Mouse (Mus musculus) neural tube, embryonic 12.5 days (tissue): ENCODE measurements around the gene Ulk1. TPM values are rescaled to one million over a fixed set of nuclear protein-coding genes. Genes with fewer than 3 reads are reported as not detected.

ENCODE experiments used
- ATAC-seq: fragments of 200-750 bp; cut with Nextera tagmentation; 2 replicates; pipeline ENCODE4 v1.8.0; 2017; ENCODE audit warnings: low read depth, mild to moderate bottlenecking, moderate TSS enrichment, moderate library complexity; ENCODE audit not compliant: low FRiP score
- H3K27ac ChIP-seq: fragments of 300-500 bp; sonication (generic); 2 replicates; pipeline ENCODE4 v1.5.1; 2016
- H3K27me3 ChIP-seq: fragments of 300-500 bp; sonication (generic); replicated peaks from 2 replicates; pipeline ENCODE4 v1.6.1; 2016; ENCODE audit warnings: mild to moderate bottlenecking
- H3K36me3 ChIP-seq: fragments of 300-500 bp; sonication (generic); 2 replicates; pipeline ENCODE4 v1.6.1; 2016; ENCODE audit warnings: mild to moderate bottlenecking
- H3K4me1 ChIP-seq: fragments of 300-500 bp; sonication (generic); 2 replicates; pipeline ENCODE4 v1.6.1; 2016
- H3K4me2 ChIP-seq: fragments of 300-500 bp; sonication (generic); replicated peaks from 2 replicates; pipeline ENCODE4 v1.6.1; 2016; ENCODE audit warnings: mild to moderate bottlenecking
- H3K4me3 ChIP-seq: fragments of 300-500 bp; sonication (generic); 2 replicates; pipeline ENCODE4 v1.5.1; 2016
- H3K9ac ChIP-seq: fragments of 300-500 bp; sonication (generic); 2 replicates; pipeline ENCODE4 v1.6.1; 2016; ENCODE audit warnings: mild to moderate bottlenecking
- H3K9me3 ChIP-seq: fragments of 300-500 bp; sonication (generic); 2 replicates; pipeline ENCODE4 v1.6.1; 2016; ENCODE audit warnings: mild to moderate bottlenecking
- WGBS: fragments of 180-500 bp; shearing (Covaris S2); methylation state at CpG from one replicate; pipeline ENCODE4 v1.1.7; 2016; 5-methylcytosine and 5-hydroxymethylcytosine counted together
- polyA plus RNA-seq: library from polyadenylated mRNA; unstranded; fragments of >200 nt; fragmentation: Nextera tagmentation; extraction: Ambion mirVana; gene quantifications from 2 replicates; pipeline ENCODE4 v1.2.1, GENCODE M21; 2016

Ulk1 gene
- polyA plus RNA-seq, 1 experiment from 2014 or later = 37.2 TPM

GRCm38 (mm10) chr5:110827576-110827975, 17.7 kb upstream of the Ulk1 start:
- Histone ChIP-seq H3K4me2 (no peak overlapping the region), H3K27me3 (no peaks in the 10 kb centered on the region), H3K9me3 (no peaks in the 10 kb centered on the region), H3K27ac (no peak overlapping the region), H3K36me3 (no peaks in the 10 kb centered on the region), H3K4me3 (no peak overlapping the region), H3K4me1 (no peaks in the 10 kb centered on the region), H3K9ac (no peak overlapping the region)
- ATAC-seq = no peak
- 92% methylated on average over 5 of the region's 5 CpGs for WGBS

- no peaks in the 10 kb centered on the region for H3K9me3 ChIP-seq
- no peak overlapping the region for H3K27ac ChIP-seq
- H3K4me3 ChIP-seq = no peak overlapping the region
- no peaks in the 10 kb centered on the region for H3K27me3 ChIP-seq
- H3K9ac ChIP-seq = no peak overlapping the region
- no peaks in the 10 kb centered on the region for H3K4me1 ChIP-seq
- H3K36me3 ChIP-seq = no peaks in the 10 kb centered on the region
- no peak overlapping the region for H3K4me2 ChIP-seq
- ATAC-seq = no peak
- 85% methylated on average over 8 of the region's 8 CpGs for WGBS
Measured at GRCm38 (mm10) chr5:110826781-110827495, 17.0 kb upstream of the Ulk1 start.

- Histone ChIP-seq H3K4me3 (no peak overlapping the region), H3K4me1 (no peaks in the 10 kb centered on the region), H3K27ac (no peak overlapping the region), H3K27me3 (no peaks in the 10 kb centered on the region), H3K9ac (no peak overlapping the region), H3K9me3 (no peaks in the 10 kb centered on the region), H3K36me3 (no peaks in the 10 kb centered on the region), H3K4me2 (no peak overlapping the region)
- WGBS = 90% methylated on average over 4 of the region's 4 CpGs
- ATAC-seq = no peak
Measured at GRCm38 (mm10) chr5:110824421-110824820, 14.5 kb upstream of the Ulk1 start.

GRCm38 (mm10) chr5:110808821-110809666, 853 bp downstream of the Ulk1 start:
- WGBS = 4% methylated on average over 27 of the region's 27 CpGs
- Histone ChIP-seq H3K4me3 (peak overlapping the region; percentile 95), H3K4me1 (peaks cover 32% of the 10 kb centered on the region), H3K36me3 (peaks cover 11% of the 10 kb centered on the region; the same call in 1 of the 2 replicates), H3K27ac (0 out of 2 replicates have a peak overlapping the region, but pooled peaks have one; percentile 43), H3K27me3 (no peaks in the 10 kb centered on the region), H3K9me3 (no peaks in the 10 kb centered on the region), H3K4me2 (peak overlapping the region; percentile 98), H3K9ac (peak overlapping the region; percentile 96)
- peak; percentile 18; the same call in 1 of the 2 replicates for ATAC-seq

GRCm38 (mm10) chr5:110808061-110808631, 1.8 kb downstream of the Ulk1 start:
- no peak overlapping the region for H3K27ac ChIP-seq
- H3K36me3 ChIP-seq = peaks cover 11% of the 10 kb centered on the region; the same call in 1 of the 2 replicates
- H3K4me1 ChIP-seq = peaks cover 32% of the 10 kb centered on the region
- WGBS = 5% methylated on average over 14 of the region's 14 CpGs
- peak overlapping the region; percentile 96 for H3K9ac ChIP-seq
- no peaks in the 10 kb centered on the region for H3K27me3 ChIP-seq
- ATAC-seq = peak; percentile 29; the same call in 1 of the 2 replicates
- H3K4me3 ChIP-seq = peak overlapping the region; percentile 95
- H3K4me2 ChIP-seq = peak overlapping the region; percentile 98
- no peaks in the 10 kb centered on the region for H3K9me3 ChIP-seq

GRCm38 (mm10) chr5:110807453-110807852, 2.4 kb downstream of the Ulk1 start:
- H3K27ac ChIP-seq = no peak overlapping the region

GRCm38 (mm10) chr5:110806676-110807075, 3.2 kb downstream of the Ulk1 start:
- 0 out of 2 replicates have a peak overlapping the region, but pooled peaks have one; percentile 98 for H3K4me2 ChIP-seq
- WGBS = 91% methylated on average over 1 of the region's 1 CpGs
- no peak overlapping the region for H3K9ac ChIP-seq

More at GRCm38 (mm10) chr5:110807453-110807852, 2.4 kb downstream of the Ulk1 start:
- peak overlapping the region; percentile 98 for H3K4me2 ChIP-seq
- no peak for ATAC-seq
- peaks cover 32% of the 10 kb centered on the region for H3K4me1 ChIP-seq
- H3K27me3 ChIP-seq = no peaks in the 10 kb centered on the region
- peak overlapping the region; percentile 96 for H3K9ac ChIP-seq
- peak overlapping the region; percentile 95; the same call in 1 of the 2 replicates for H3K4me3 ChIP-seq
- no peaks in the 10 kb centered on the region for H3K9me3 ChIP-seq
- 94% methylated on average over 4 of the region's 4 CpGs for WGBS
- peaks cover 11% of the 10 kb centered on the region; the same call in 1 of the 2 replicates for H3K36me3 ChIP-seq

GRCm38 (mm10) chr5:110806154-110806553, 3.7 kb downstream of the Ulk1 start:
- no peak overlapping the region for H3K4me3 ChIP-seq
- no peaks in the 10 kb centered on the region for H3K27me3 ChIP-seq
- peaks cover 32% of the 10 kb centered on the region for H3K4me1 ChIP-seq
- H3K9ac ChIP-seq = 0 out of 2 replicates have a peak overlapping the region, but pooled peaks have one; percentile 17
- WGBS = 79% methylated on average over 4 of the region's 4 CpGs
- peaks cover 23% of the 10 kb centered on the region for H3K36me3 ChIP-seq
- H3K27ac ChIP-seq = no peak overlapping the region
- no peak overlapping the region for H3K4me2 ChIP-seq
- no peaks in the 10 kb centered on the region for H3K9me3 ChIP-seq
- no peak for ATAC-seq

More at GRCm38 (mm10) chr5:110806676-110807075, 3.2 kb downstream of the Ulk1 start:
- H3K9me3 ChIP-seq = no peaks in the 10 kb centered on the region
- no peak overlapping the region for H3K27ac ChIP-seq
- no peak for ATAC-seq
- H3K4me3 ChIP-seq = no peak overlapping the region
- H3K27me3 ChIP-seq = no peaks in the 10 kb centered on the region
- peaks cover 32% of the 10 kb centered on the region for H3K4me1 ChIP-seq
- H3K36me3 ChIP-seq = peaks cover 18% of the 10 kb centered on the region; the same call in 1 of the 2 replicates

- Histone ChIP-seq H3K4me2 (no peak overlapping the region), H3K9me3 (no peaks in the 10 kb centered on the region), H3K4me3 (no peak overlapping the region), H3K4me1 (peaks cover 32% of the 10 kb centered on the region), H3K9ac (no peak overlapping the region), H3K27ac (no peak overlapping the region), H3K36me3 (peaks cover 40% of the 10 kb centered on the region), H3K27me3 (no peaks in the 10 kb centered on the region)
- 87% methylated on average over 7 of the region's 7 CpGs for WGBS
- no peak for ATAC-seq
Measured at GRCm38 (mm10) chr5:110804012-110804743, 5.7 kb downstream of the Ulk1 start.

- H3K9me3 ChIP-seq = no peaks in the 10 kb centered on the region
- H3K4me2 ChIP-seq = no peak overlapping the region
- no peak overlapping the region for H3K4me3 ChIP-seq
- no peak overlapping the region for H3K9ac ChIP-seq
- no peak for ATAC-seq
- H3K27me3 ChIP-seq = no peaks in the 10 kb centered on the region
- peaks cover 52% of the 10 kb centered on the region for H3K36me3 ChIP-seq
- no peak overlapping the region for H3K27ac ChIP-seq
- H3K4me1 ChIP-seq = peaks cover 18% of the 10 kb centered on the region
Measured at GRCm38 (mm10) chr5:110802809-110803208, 7.1 kb downstream of the Ulk1 start.

GRCm38 (mm10) chr5:110802186-110802585, 7.7 kb downstream of the Ulk1 start:
- Histone ChIP-seq H3K4me3 (no peak overlapping the region), H3K27me3 (no peaks in the 10 kb centered on the region), H3K4me1 (peaks cover 12% of the 10 kb centered on the region), H3K9ac (no peak overlapping the region), H3K36me3 (peaks cover 55% of the 10 kb centered on the region), H3K9me3 (no peaks in the 10 kb centered on the region), H3K27ac (no peak overlapping the region), H3K4me2 (no peak overlapping the region)
- ATAC-seq = no peak
- 92% methylated on average over 4 of the region's 4 CpGs for WGBS
